Mouse (Mus musculus) kidney, adult 2 months (tissue): ENCODE data around the gene Chst11. TPM values are rescaled to one million over a fixed set of nuclear protein-coding genes. Genes with fewer than 3 reads are reported as not detected.

Source experiments
- DNase-seq: peaks from one replicate; pipeline ENCODE4 v3.0.0; 2021
- H3K27ac ChIP-seq: fragments of 200-500 bp; 2 replicates; pipeline ENCODE4 v1.5.1; 2012; ENCODE audit warnings: low read depth, low read length, control low read depth, inconsistent platforms; ENCODE audit not compliant: insufficient read depth
- H3K27me3 ChIP-seq: fragments of 200-500 bp; replicated peaks from 2 replicates; pipeline ENCODE4 v1.6.1; 2012; ENCODE audit warnings: mild to moderate bottlenecking, moderate library complexity, low read length, inconsistent platforms; ENCODE audit not compliant: control insufficient read depth, insufficient read depth
- H3K36me3 ChIP-seq: fragments of 200-500 bp; 2 replicates; pipeline ENCODE4 v1.6.1; 2012; ENCODE audit warnings: mild to moderate bottlenecking, moderate library complexity, low read length, inconsistent platforms; ENCODE audit not compliant: control insufficient read depth, insufficient read depth
- H3K4me1 ChIP-seq: fragments of 200-500 bp; 2 replicates; pipeline ENCODE4 v1.6.1; 2011; ENCODE audit warnings: low read length; ENCODE audit not compliant: control insufficient read depth, insufficient read depth
- H3K4me3 ChIP-seq: fragments of 200-500 bp; 2 replicates; pipeline ENCODE4 v1.5.1; 2011; ENCODE audit warnings: mild to moderate bottlenecking, low read depth, low read length, control low read depth; ENCODE audit not compliant: insufficient read depth
- CTCF ChIP-seq: fragments of 200-500 bp; conservative IDR thresholded peaks from 2 replicates; pipeline ENCODE4 v1.5.1; 2011; ENCODE audit warnings: low read depth, mild to moderate bottlenecking, control low read depth, low read length, moderate library complexity, mixed read lengths; ENCODE audit not compliant: insufficient read depth, insufficient read length
- POLR2A ChIP-seq: fragments of 200-500 bp; IDR thresholded peaks from one replicate; pipeline ENCODE4 v1.6.1; 2011; ENCODE audit warnings: low read depth, low read length, control low read depth
- WGBS: fragments of 180-500 bp; shearing (Covaris S2); methylation state at CpG from one replicate; pipeline ENCODE4 v1.1.7; 2018; 5-methylcytosine and 5-hydroxymethylcytosine counted together
- polyA plus RNA-seq: library from polyadenylated mRNA; depleted of rRNA; stranded (reverse); fragments of >200 nt; gene quantifications from 2 replicates; pipeline ENCODE4 v1.2.3, GENCODE M21; 2012

The Chst11 gene
- polyA plus RNA-seq, 1 experiment, result 8.0 TPM

- Histone ChIP-seq H3K4me3 (no peak overlapping the region), H3K27me3 (no peaks in the 10 kb centered on the region), H3K27ac (no peak overlapping the region), H3K4me1 (no peaks in the 10 kb centered on the region), H3K36me3 (no peaks in the 10 kb centered on the region)
- DNase-seq, result no peak
- TF ChIP-seq POLR2A (no peak), CTCF (no peak)
- WGBS, result 61% methylated on average over 6 of the region's 6 CpGs
Measured at GRCm38 (mm10) chr10:82974627-82975177, 10.6 kb upstream of the Chst11 start.

- DNase-seq, result no peak
- Histone ChIP-seq H3K36me3 (no peaks in the 10 kb centered on the region), H3K4me1 (no peaks in the 10 kb centered on the region), H3K27me3 (no peaks in the 10 kb centered on the region), H3K27ac (no peak overlapping the region), H3K4me3 (no peak overlapping the region)
- TF ChIP-seq POLR2A (no peak), CTCF (no peak)
- 72% methylated on average over 15 of the region's 15 CpGs for WGBS
Measured at GRCm38 (mm10) chr10:82975806-82976205, 9.5 kb upstream of the Chst11 start.

GRCm38 (mm10) chr10:82982286-82982685, 3.0 kb upstream of the Chst11 start:
- H3K4me3 ChIP-seq, result no peak overlapping the region
- TF ChIP-seq POLR2A (no peak), CTCF (no peak)
- H3K4me1 ChIP-seq, result no peaks in the 10 kb centered on the region
- no peak for DNase-seq
- no peaks in the 10 kb centered on the region for H3K27me3 ChIP-seq
- no peak overlapping the region for H3K27ac ChIP-seq
- WGBS, result 85% methylated on average over 3 of the region's 3 CpGs
- H3K36me3 ChIP-seq, result no peaks in the 10 kb centered on the region

GRCm38 (mm10) chr10:82985700-82986131, 418 bp downstream of the Chst11 start:
- peak; percentile 81 for DNase-seq
- peak overlapping the region; percentile 54 for H3K27ac ChIP-seq
- WGBS, result under 1% methylated on average over 32 of the region's 32 CpGs
- TF ChIP-seq POLR2A (no peak), CTCF (no peak; the same call in 1 of the 2 replicates)
- H3K4me3 ChIP-seq, result peak overlapping the region; percentile 60
- no peaks in the 10 kb centered on the region for H3K36me3 ChIP-seq
- H3K27me3 ChIP-seq, result no peaks in the 10 kb centered on the region
- peaks cover 7% of the 10 kb centered on the region for H3K4me1 ChIP-seq

GRCm38 (mm10) chr10:82986251-82986992, 1.1 kb downstream of the Chst11 start:
- TF ChIP-seq POLR2A, result no peak
- TF ChIP-seq CTCF, result no peak
- WGBS, result 10% methylated on average over 21 of the region's 21 CpGs
- Histone ChIP-seq H3K36me3 (no peaks in the 10 kb centered on the region), H3K4me3 (peak overlapping the region; percentile 60), H3K27me3 (no peaks in the 10 kb centered on the region), H3K4me1 (peaks cover 10% of the 10 kb centered on the region), H3K27ac (peak overlapping the region; percentile 37)
- peak; percentile 39 for DNase-seq

- peak overlapping the region; percentile 60 for H3K4me3 ChIP-seq
- peak; percentile 22 for DNase-seq
- no peaks in the 10 kb centered on the region for H3K36me3 ChIP-seq
- TF ChIP-seq CTCF, result no peak
- peak overlapping the region; percentile 37 for H3K27ac ChIP-seq
- no peaks in the 10 kb centered on the region for H3K27me3 ChIP-seq
- peaks cover 10% of the 10 kb centered on the region for H3K4me1 ChIP-seq
- 48% methylated on average over 8 of the region's 8 CpGs for WGBS
Measured at GRCm38 (mm10) chr10:82986993-82987349, 1.7 kb downstream of the Chst11 start.

- WGBS, result 61% methylated on average over 4 of the region's 4 CpGs
- TF ChIP-seq CTCF (no peak), POLR2A (no peak)
- H3K27ac ChIP-seq, result peak overlapping the region; percentile 10; the same call in 1 of the 2 replicates
- peaks cover 13% of the 10 kb centered on the region for H3K4me1 ChIP-seq
- H3K4me3 ChIP-seq, result peak overlapping the region; percentile 48
- peak; percentile 51 for DNase-seq
- no peaks in the 10 kb centered on the region for H3K36me3 ChIP-seq
- H3K27me3 ChIP-seq, result no peaks in the 10 kb centered on the region
Measured at GRCm38 (mm10) chr10:82987394-82987793, 2.1 kb downstream of the Chst11 start.
